Mouse (Mus musculus) lung, postnatal 36 days (tissue): ENCODE measurements around the gene Rpn1.

ENCODE experiments used
- DNase-seq: peaks from one replicate; pipeline ENCODE4 v3.0.0; 2022; ENCODE audit warnings: mixed read lengths

Gene Rpn1

GRCm38 (mm10) chr6:88084278-88085151 lies at the start of gene Rpn1:
Gene Rpn1, plus strand, starts transcription at chr6:88084482.
- DNase-seq, result peak; percentile 99

DNA sequence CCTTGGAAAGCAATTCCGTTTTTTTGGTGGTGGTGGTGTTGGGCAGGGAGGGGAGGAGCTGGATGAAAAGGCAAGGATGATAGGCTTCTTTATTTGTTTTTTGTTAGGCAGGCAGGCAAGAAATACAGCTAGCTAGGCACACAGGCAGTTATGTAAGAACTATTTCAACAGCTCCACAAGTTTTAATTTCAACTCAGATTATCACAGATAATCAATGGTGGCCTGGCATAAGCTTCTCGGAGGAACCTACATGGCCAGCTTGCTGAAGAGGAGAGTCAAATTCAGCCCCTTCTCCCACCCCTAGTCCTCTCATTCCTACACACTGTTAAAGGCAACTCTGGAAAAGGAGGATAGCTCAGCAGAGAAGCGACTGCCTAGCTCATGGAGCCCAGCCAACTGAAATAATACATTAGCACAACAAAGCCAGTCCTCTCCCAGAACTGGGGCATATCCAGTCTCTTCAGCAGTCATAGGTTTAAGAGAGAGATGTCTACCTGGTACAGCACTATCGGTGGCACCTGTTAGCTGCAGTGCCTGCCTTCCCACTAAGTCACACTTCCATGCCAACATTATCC lies 46.7 kb upstream of the Rpn1 start:
- DNase-seq, result no peak

- no peak for DNase-seq
Observed at GRCm38 (mm10) chr6:88039426-88039825, 44.9 kb upstream of the Rpn1 start.

GRCm38 (mm10) chr6:88041221-88041620 lies 43.1 kb upstream of the Rpn1 start:
- no peak for DNase-seq

GRCm38 (mm10) chr6:88042336-88042735 lies 41.9 kb upstream of the Rpn1 start:
- no peak for DNase-seq

DNA sequence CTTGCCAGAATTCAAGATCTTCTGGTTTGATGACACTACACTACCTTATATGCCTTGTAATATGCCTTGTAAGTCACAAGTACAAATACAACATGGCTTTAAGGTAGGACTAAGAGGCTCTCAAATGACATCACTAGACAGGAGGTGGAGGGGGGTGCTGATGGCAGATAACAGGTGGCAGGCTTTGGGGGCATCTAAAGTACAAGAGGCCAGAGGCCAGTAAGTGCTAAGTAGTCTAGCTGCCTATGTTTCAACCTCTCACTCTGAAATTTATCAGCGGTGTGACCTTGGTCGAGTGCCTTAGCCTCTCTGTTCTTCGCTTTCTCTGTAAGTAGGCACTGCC lies 40.1 kb upstream of the Rpn1 start:
- DNase-seq, result no peak

DNA sequence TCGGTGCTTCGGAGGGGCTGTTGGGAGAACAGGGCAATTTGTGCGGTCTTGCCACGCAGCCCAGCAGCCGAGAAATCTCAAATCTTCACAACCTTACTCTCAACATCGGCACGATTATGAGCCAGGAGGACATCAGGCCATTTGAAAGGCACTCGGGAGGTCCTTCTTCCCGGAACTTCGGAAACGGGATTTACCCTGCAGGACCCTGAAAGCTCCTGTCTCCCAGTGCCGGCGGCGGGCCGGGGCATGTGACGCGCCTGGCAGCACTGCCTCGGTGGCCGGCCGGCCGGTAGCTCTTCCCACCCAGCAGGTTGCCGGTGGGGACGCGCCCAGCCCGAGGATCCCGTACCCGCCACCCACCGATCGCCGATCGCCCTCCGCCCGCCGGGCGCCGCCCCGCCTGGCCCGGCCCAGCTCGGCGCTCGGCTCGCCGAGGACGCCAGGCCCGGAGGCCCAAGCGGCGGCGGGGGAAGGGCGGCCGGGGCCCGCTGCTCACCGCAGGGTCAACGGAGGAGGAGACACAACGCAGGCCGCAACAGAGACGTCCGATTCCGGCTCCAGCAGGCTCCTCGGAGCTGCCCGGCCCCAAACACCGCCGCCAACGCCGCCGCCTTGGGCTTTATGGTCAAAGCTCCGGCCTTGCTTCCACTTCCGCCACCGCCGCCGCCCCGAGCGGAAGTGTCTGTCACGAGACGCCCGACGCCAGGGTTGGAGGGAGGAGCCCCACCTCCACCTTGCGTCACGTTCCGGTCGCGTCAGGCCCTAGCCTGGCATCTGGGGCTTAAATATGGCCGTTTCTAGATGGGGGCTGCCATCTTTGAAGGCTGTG lies 39.5 kb upstream of the Rpn1 start, which contains the start of gene Rab7:
Gene Rab7 (minus strand): TSS at position 694 of the 829 bp plus-strand sequence.
- peak; percentile 98 for DNase-seq

GRCm38 (mm10) chr6:88045406-88045766 lies 38.9 kb upstream of the Rpn1 start:
- DNase-seq, result no peak

- peak; percentile 29 for DNase-seq
Observed at GRCm38 (mm10) chr6:88047853-88048252, 36.4 kb upstream of the Rpn1 start.

GRCm38 (mm10) chr6:88049008-88049407 lies 35.3 kb upstream of the Rpn1 start:
- no peak for DNase-seq

DNA sequence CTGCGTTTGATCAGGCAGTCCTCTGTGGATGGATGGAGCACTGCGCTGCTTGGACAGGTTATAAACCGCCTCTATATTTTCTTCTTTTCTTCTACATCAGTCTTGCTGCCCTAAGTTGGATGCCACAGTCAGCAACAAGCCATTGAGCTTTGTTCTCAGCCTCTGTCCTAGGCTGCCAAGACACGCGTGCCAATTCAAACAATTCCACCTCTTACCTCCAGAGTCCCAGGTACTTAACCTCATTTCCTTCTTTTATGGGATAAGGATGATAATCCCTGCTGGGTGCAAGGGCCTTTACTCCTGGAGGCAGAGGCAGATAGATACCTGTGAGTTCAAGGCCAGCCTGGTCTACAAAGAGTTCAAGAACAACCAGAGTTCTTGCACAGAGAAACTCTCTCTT lies 33.1 kb upstream of the Rpn1 start:
- peak; percentile 69 for DNase-seq

GRCm38 (mm10) chr6:88053228-88054080 lies 30.8 kb upstream of the Rpn1 start:
- no peak for DNase-seq

DNA sequence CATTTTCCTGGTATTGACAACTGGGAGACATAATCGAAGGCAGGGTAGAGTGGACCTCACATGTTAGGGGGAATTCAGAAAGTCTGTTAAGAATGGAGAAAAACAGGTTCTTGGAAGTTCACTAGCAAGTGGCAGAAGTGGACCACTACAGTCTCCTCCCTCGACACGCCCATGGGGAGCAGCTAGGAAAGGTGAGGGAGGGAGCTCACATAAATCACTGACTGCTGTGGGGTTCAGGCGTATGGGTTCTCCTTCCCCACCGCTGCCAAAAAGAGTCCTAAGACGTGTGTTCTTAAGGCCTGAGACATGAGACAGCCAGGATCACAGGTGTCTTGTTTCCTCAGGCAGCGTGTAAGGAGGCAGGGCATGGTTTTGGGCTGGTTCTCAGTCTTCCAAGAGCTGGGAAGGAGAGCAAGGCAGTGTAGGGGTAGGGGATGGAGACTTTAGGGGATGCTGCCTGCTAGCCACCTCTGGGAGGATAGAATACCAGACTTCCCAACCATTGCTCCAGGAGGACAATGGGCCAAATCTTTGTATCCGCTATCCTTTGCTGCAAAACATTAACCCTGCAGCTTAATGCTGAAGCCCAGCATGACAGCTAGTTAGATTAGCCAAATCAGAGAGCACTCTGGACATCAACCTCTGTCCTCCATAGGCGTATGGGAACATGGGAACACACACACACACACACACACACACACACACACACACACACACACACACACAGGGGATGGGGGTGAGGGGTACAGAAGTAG lies 30.0 kb upstream of the Rpn1 start:
- DNase-seq, result peak; percentile 29

DNA sequence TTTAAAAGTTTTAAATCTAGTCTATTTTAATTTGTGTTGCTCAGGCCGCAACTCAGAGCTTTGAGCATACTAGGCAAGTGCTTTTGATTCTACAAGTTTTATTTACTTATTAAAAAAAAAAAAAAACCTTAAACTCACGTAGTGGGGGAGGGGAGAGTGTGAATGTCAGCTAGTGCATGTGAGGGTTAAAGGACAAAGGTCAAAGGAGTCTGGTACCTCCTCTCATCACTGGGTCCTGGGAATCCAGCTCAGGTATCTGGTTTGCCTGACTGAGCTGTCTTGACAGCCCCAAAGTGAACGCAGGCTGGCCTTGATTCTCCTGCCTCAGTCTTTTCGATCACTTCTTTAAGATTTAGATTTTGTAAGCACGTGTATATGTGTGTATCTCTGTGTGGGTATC lies 28.6 kb upstream of the Rpn1 start:
- DNase-seq, result no peak

- no peak for DNase-seq
Observed at GRCm38 (mm10) chr6:88056866-88057265, 27.4 kb upstream of the Rpn1 start.

DNA sequence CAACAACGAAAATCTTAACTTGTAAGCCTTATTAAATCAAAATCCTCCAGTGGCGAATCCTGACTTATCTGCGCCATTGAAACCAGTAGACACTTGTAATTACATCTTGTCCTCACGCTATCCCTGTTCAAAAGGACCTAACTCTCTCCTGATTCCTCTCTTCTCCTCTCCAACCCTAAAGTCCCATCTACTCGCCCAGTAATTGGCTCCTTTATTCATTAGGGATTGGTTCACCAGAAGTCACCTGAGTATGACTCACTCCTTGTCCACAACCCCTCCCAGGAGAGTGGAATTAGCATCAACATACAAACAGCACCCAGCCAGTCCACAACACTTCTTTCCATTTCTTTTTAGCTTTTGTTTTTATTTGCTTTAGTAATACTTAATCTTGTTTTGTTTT lies 24.4 kb upstream of the Rpn1 start:
- DNase-seq, result no peak

- no peak for DNase-seq
Observed at GRCm38 (mm10) chr6:88060602-88061001, 23.7 kb upstream of the Rpn1 start.

- no peak for DNase-seq
Observed at GRCm38 (mm10) chr6:88061406-88061805, 22.9 kb upstream of the Rpn1 start.

GRCm38 (mm10) chr6:88062398-88062797 lies 21.9 kb upstream of the Rpn1 start:
- DNase-seq, result no peak

- no peak for DNase-seq
Observed at GRCm38 (mm10) chr6:88064072-88064642, 20.1 kb upstream of the Rpn1 start.

- DNase-seq, result peak; percentile 89
Observed at GRCm38 (mm10) chr6:88065116-88065515, 19.2 kb upstream of the Rpn1 start.

GRCm38 (mm10) chr6:88065968-88066367 lies 18.3 kb upstream of the Rpn1 start:
- no peak for DNase-seq
